Mouse (Mus musculus): ENCODE measurements at regions not wholly inside any gene's neighbourhood (a gene's known extent, or its start where the extent isn't known, plus 50 kb on each side); places are given as distances from the start of the nearest gene placed in this dataset.
"Not testable (repeated sequence)": the region's sequence is repeated elsewhere in the genome, so short reads cannot be mapped to it uniquely, and the experiment has no call there.

DNA sequence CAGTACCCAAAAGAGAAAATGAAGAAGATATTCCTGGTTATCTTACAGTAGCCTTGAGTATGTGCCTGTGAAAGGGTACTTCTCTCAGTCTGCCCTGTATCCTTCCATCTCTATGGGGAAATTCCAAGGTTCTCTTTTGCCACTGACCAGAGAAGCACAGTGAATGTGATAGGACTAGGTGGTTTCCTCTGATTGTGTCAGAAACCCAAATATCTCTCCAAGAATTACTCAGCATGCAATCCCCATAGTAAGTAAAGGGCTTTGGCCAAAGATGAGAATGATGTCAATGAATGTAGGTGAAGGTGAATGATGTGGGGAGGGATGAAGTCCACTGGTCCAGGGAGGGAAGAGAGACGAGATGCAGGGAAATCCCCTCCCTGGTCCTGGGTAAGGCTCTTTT, 130.8 kb downstream of the Fasl start:
- WGBS (ENCODE audit: insufficient replicate concordance) = 46% methylated on average over 1 of the region's 1 CpGs
- Histone ChIP-seq H3K27me3 (ENCODE audit: control insufficient read depth, insufficient read depth, low read length) (no peaks in the 10 kb centered on the region), H3K27ac (no peak overlapping the region), H3K36me3 (replicated peaks; ENCODE audit: control insufficient read depth, insufficient read depth, low read depth) (no peaks in the 10 kb centered on the region), H3K4me2 (ENCODE audit: low read depth) (no peak overlapping the region), H3K9ac (replicated peaks) (no peak overlapping the region), H3K4me1 (replicated peaks; ENCODE audit: control insufficient read depth in 2 of 2, insufficient read depth in 2 of 2, low read length in 1 of 2) (no peaks in the 10 kb centered on the region), H3K9me3 (ENCODE audit: control insufficient read depth, low read length) (no peaks in the 10 kb centered on the region), H3K4me3 (ENCODE audit: insufficient read depth in 1 of 2, low read depth in 2 of 2, low read length in 2 of 2) (no peak overlapping the region)
- TF ChIP-seq EP300 (IDR thresholded peaks at IDR 0.05; ENCODE audit: low read depth) (no peak), CTCF (IDR thresholded peaks at IDR 0.05; ENCODE audit: low read depth) (no peak)
- ATAC-seq (ENCODE audit: insufficient read depth) (no peak), DNase-seq (ENCODE audit: low read depth in 3 of 3, low spot score in 3 of 3) (no peak)

GRCm38 (mm10) chr1:161649387-161649786, 138.9 kb downstream of the Fasl start:
- Histone ChIP-seq H3K27me3 (ENCODE audit: control insufficient read depth, insufficient read depth, low read length) (no peaks in the 10 kb centered on the region), H3K36me3 (replicated peaks; ENCODE audit: control insufficient read depth, insufficient read depth, low read depth) (no peaks in the 10 kb centered on the region), H3K9ac (replicated peaks) (no peak overlapping the region), H3K9me3 (ENCODE audit: control insufficient read depth, low read length) (no peaks in the 10 kb centered on the region), H3K4me1 (replicated peaks; ENCODE audit: control insufficient read depth in 2 of 2, insufficient read depth in 2 of 2, low read length in 1 of 2) (no peaks in the 10 kb centered on the region), H3K27ac (no peak overlapping the region), H3K4me3 (ENCODE audit: insufficient read depth in 1 of 2, low read depth in 2 of 2, low read length in 2 of 2) (no peak overlapping the region), H3K4me2 (ENCODE audit: low read depth) (no peak overlapping the region)
- ATAC-seq (ENCODE audit: insufficient read depth) = no peak
- no peak for DNase-seq (ENCODE audit: low read depth in 3 of 3, low spot score in 3 of 3)
- TF ChIP-seq CTCF (IDR thresholded peaks at IDR 0.05; ENCODE audit: low read depth) = no peak
- TF ChIP-seq EP300 (IDR thresholded peaks at IDR 0.05; ENCODE audit: low read depth) = no peak
- 51% methylated on average over 2 of the region's 2 CpGs for WGBS (ENCODE audit: insufficient replicate concordance)

DNA sequence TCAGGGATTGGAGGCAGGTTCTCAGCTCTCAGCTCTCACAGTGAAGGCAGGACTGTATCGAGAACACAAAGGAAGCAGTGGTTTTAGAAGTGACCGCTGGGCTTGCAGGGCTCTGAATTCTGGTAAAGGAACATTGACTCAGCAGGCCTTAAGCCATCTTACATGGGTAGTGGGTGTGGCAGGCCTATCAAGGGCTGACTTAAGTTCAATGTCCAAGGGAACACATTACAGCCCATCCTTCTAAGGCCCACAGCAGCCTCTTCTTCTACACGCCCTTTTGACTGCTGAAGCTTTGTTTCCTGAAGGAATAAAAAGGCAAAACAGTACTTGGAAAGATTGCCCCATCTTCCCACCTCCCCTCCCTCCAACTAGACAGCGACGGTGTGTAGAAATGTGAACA, 137.6 kb downstream of the Tnfsf18 start:
- WGBS (ENCODE audit: insufficient replicate concordance) = 54% methylated on average over 5 of the region's 5 CpGs
- TF ChIP-seq CTCF (IDR thresholded peaks at IDR 0.05; ENCODE audit: low read depth) = no peak
- TF ChIP-seq EP300 (IDR thresholded peaks at IDR 0.05; ENCODE audit: low read depth) = no peak
- Histone ChIP-seq H3K27me3 (ENCODE audit: control insufficient read depth, insufficient read depth, low read length) (no peaks in the 10 kb centered on the region), H3K4me2 (ENCODE audit: low read depth) (no peak overlapping the region), H3K4me3 (ENCODE audit: insufficient read depth in 1 of 2, low read depth in 2 of 2, low read length in 2 of 2) (no peak overlapping the region), H3K9ac (replicated peaks) (no peak overlapping the region), H3K36me3 (replicated peaks; ENCODE audit: control insufficient read depth, insufficient read depth, low read depth) (no peaks in the 10 kb centered on the region), H3K27ac (no peak overlapping the region), H3K4me1 (replicated peaks; ENCODE audit: control insufficient read depth in 2 of 2, insufficient read depth in 2 of 2, low read length in 1 of 2) (no peaks in the 10 kb centered on the region), H3K9me3 (ENCODE audit: control insufficient read depth, low read length) (no peaks in the 10 kb centered on the region)
- ATAC-seq (ENCODE audit: insufficient read depth) = no peak
- DNase-seq (ENCODE audit: low read depth in 3 of 3, low spot score in 3 of 3) = no peak

DNA sequence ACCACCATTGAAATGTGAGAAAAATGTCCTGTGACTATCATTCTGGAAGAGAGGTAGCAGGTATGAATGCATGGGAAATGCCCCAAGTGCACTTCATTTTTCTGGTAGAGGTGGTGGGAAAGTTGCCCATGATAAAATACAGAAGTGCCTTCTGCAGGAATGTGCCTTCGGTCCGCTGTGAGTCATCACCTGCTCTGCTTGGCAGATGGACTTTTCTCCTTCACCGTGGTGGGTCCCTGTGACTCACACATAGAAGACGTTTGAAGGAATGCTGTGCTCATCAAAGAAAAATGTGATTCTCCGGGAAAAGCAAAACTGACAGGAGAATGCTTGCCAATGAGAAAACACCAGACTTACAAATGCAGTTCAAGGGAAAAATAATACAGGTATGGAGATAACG, 126.8 kb downstream of the Tnfsf18 start:
- no peak for DNase-seq (ENCODE audit: low read depth in 3 of 3, low spot score in 3 of 3)
- WGBS (ENCODE audit: insufficient replicate concordance) = 57% methylated on average over 6 of the region's 6 CpGs

GRCm38 (mm10) chr1:161614091-161614490, 119.6 kb downstream of the Tnfsf18 start:
- not testable (repeated sequence) for H3K27me3 ChIP-seq (ENCODE audit: control insufficient read depth, insufficient read depth, low read length); H3K4me2 ChIP-seq (ENCODE audit: low read depth); DNase-seq (ENCODE audit: low read depth in 3 of 3, low spot score in 3 of 3); H3K27ac ChIP-seq; H3K9ac ChIP-seq (replicated peaks); H3K4me3 ChIP-seq (ENCODE audit: insufficient read depth in 1 of 2, low read depth in 2 of 2, low read length in 2 of 2); H3K9me3 ChIP-seq (ENCODE audit: control insufficient read depth, low read length); H3K36me3 ChIP-seq (replicated peaks; ENCODE audit: control insufficient read depth, insufficient read depth, low read depth); H3K4me1 ChIP-seq (replicated peaks; ENCODE audit: control insufficient read depth in 2 of 2, insufficient read depth in 2 of 2, low read length in 1 of 2); ATAC-seq (ENCODE audit: insufficient read depth)
- 73% methylated on average over 6 of the region's 7 CpGs for WGBS (ENCODE audit: insufficient replicate concordance)

More for the DNA sequence above, 126.8 kb downstream of the Tnfsf18 start:
- no peak overlapping the region for H3K27ac ChIP-seq
- no peaks in the 10 kb centered on the region for H3K9me3 ChIP-seq (ENCODE audit: control insufficient read depth, low read length)
- H3K27me3 ChIP-seq (ENCODE audit: control insufficient read depth, insufficient read depth, low read length) = no peaks in the 10 kb centered on the region
- H3K4me2 ChIP-seq (ENCODE audit: low read depth) = no peak overlapping the region
- no peaks in the 10 kb centered on the region for H3K4me1 ChIP-seq (replicated peaks; ENCODE audit: control insufficient read depth in 2 of 2, insufficient read depth in 2 of 2, low read length in 1 of 2)
- ATAC-seq (ENCODE audit: insufficient read depth) = no peak
- no peak overlapping the region for H3K9ac ChIP-seq (replicated peaks)
- no peak overlapping the region for H3K4me3 ChIP-seq (ENCODE audit: insufficient read depth in 1 of 2, low read depth in 2 of 2, low read length in 2 of 2)
- H3K36me3 ChIP-seq (replicated peaks; ENCODE audit: control insufficient read depth, insufficient read depth, low read depth) = no peaks in the 10 kb centered on the region
- TF ChIP-seq EP300 (IDR thresholded peaks at IDR 0.05; ENCODE audit: low read depth) (no peak), CTCF (IDR thresholded peaks at IDR 0.05; ENCODE audit: low read depth) (no peak)

GRCm38 (mm10) chr1:161613658-161614057, 119.2 kb downstream of the Tnfsf18 start:
- not testable (repeated sequence) for H3K27ac ChIP-seq; H3K36me3 ChIP-seq (replicated peaks; ENCODE audit: control insufficient read depth, insufficient read depth, low read depth); H3K9me3 ChIP-seq (ENCODE audit: control insufficient read depth, low read length); ATAC-seq (ENCODE audit: insufficient read depth); H3K27me3 ChIP-seq (ENCODE audit: control insufficient read depth, insufficient read depth, low read length); H3K9ac ChIP-seq (replicated peaks); H3K4me3 ChIP-seq (ENCODE audit: insufficient read depth in 1 of 2, low read depth in 2 of 2, low read length in 2 of 2); DNase-seq (ENCODE audit: low read depth in 3 of 3, low spot score in 3 of 3); H3K4me2 ChIP-seq (ENCODE audit: low read depth); H3K4me1 ChIP-seq (replicated peaks; ENCODE audit: control insufficient read depth in 2 of 2, insufficient read depth in 2 of 2, low read length in 1 of 2)
- WGBS (ENCODE audit: insufficient replicate concordance) = 75% methylated on average over 10 of the region's 10 CpGs
